Mouse (Mus musculus) gastrocnemius, postnatal 14 days (tissue): ENCODE results near the gene Rassf8. TPM values are rescaled to one million over a fixed set of nuclear protein-coding genes. Genes with fewer than 3 reads are reported as not detected.

Experiments used
- DNase-seq: peaks from one replicate; pipeline ENCODE4 v3.0.0; 2021; ENCODE audit warnings: mixed read lengths
- intact Hi-C: fragments of 180-260 bp; cut with DNase I; formaldehyde crosslinking; loops from one replicate; pipeline ENCODE4 v1.15.1; 2025; ENCODE audit warnings: low total_unique reads
- total RNA-seq, 2 experiments: library from RNA; stranded (reverse); gene quantifications; 2 replicates each; pipeline ENCODE4 v1.2.3; 2021

The Rassf8 gene
- total RNA-seq, 2 experiments from 2014 or later = 29.7 to 34.8 TPM

GRCm38 (mm10) chr6:145745291-145745690 is 1.3 kb upstream of the Rassf8 start:
- no peak for DNase-seq

GRCm38 (mm10) chr6:145746921-145747670 is 548 bp downstream of the Rassf8 start:
- intact Hi-C loops = loop anchor here (10.0 kb wide), 1 partner anchor 48 kb away; no protein-coding TSS in a partner anchor
- DNase-seq = peak; percentile 63

More at GRCm38 (mm10) chr6:145745291-145745690, 1.3 kb upstream of the Rassf8 start:
- intact Hi-C loops = loop anchor here (10.0 kb wide), 1 partner anchor 50 kb away; no protein-coding TSS in a partner anchor

GRCm38 (mm10) chr6:145747671-145748640 is 1.4 kb downstream of the Rassf8 start:
- intact Hi-C loops = loop anchor here (10.0 kb wide), 1 partner anchor 47 kb away; no protein-coding TSS in a partner anchor
- DNase-seq = no peak

- DNase-seq = no peak
- intact Hi-C loops = no loop called here
Observed at GRCm38 (mm10) chr6:145750394-145750793, 3.8 kb downstream of the Rassf8 start.

- intact Hi-C loops = no loop called here
Observed at GRCm38 (mm10) chr6:145753296-145753695, 6.7 kb downstream of the Rassf8 start.

GRCm38 (mm10) chr6:145754416-145754815 is 7.9 kb downstream of the Rassf8 start:
- intact Hi-C loops = no loop called here
- no peak for DNase-seq

More at GRCm38 (mm10) chr6:145753296-145753695, 6.7 kb downstream of the Rassf8 start:
- DNase-seq = no peak

- intact Hi-C loops = no loop called here
- no peak for DNase-seq
Observed at GRCm38 (mm10) chr6:145755942-145756639, 9.5 kb downstream of the Rassf8 start.

GRCm38 (mm10) chr6:145756640-145757005 is 10.1 kb downstream of the Rassf8 start:
- DNase-seq = no peak
- intact Hi-C loops = no loop called here

GRCm38 (mm10) chr6:145757346-145757745 is 10.8 kb downstream of the Rassf8 start:
- intact Hi-C loops = no loop called here
- no peak for DNase-seq

- DNase-seq = no peak
- intact Hi-C loops = no loop called here
Observed at GRCm38 (mm10) chr6:145758685-145759084, 12.1 kb downstream of the Rassf8 start.

GRCm38 (mm10) chr6:145759432-145759831 is 12.9 kb downstream of the Rassf8 start:
- no peak for DNase-seq
- intact Hi-C loops = no loop called here

GRCm38 (mm10) chr6:145760246-145761016 is 13.9 kb downstream of the Rassf8 start:
- intact Hi-C loops = no loop called here
- no peak for DNase-seq

GRCm38 (mm10) chr6:145761151-145761935 is 14.8 kb downstream of the Rassf8 start:
- no peak for DNase-seq
- intact Hi-C loops = no loop called here

GRCm38 (mm10) chr6:145762016-145762415 is 15.5 kb downstream of the Rassf8 start:
- intact Hi-C loops = no loop called here
- DNase-seq = no peak

GRCm38 (mm10) chr6:145763051-145763450 is 16.5 kb downstream of the Rassf8 start:
- intact Hi-C loops = no loop called here
- no peak for DNase-seq

- no peak for DNase-seq
- intact Hi-C loops = no loop called here
Observed at GRCm38 (mm10) chr6:145765011-145765410, 18.5 kb downstream of the Rassf8 start.

GRCm38 (mm10) chr6:145766971-145767370 is 20.4 kb downstream of the Rassf8 start:
- intact Hi-C loops = no loop called here
- no peak for DNase-seq

GRCm38 (mm10) chr6:145767637-145768036 is 21.1 kb downstream of the Rassf8 start:
- intact Hi-C loops = no loop called here
- DNase-seq = no peak
